Mouse (Mus musculus): ENCODE data around the gene Grifin. TPM values are rescaled to one million over a fixed set of nuclear protein-coding genes. Genes with fewer than 3 reads are reported as not detected.

Grifin gene
- polyA plus RNA-seq, 1 experiment from 2014 or later: not detected

DNA sequence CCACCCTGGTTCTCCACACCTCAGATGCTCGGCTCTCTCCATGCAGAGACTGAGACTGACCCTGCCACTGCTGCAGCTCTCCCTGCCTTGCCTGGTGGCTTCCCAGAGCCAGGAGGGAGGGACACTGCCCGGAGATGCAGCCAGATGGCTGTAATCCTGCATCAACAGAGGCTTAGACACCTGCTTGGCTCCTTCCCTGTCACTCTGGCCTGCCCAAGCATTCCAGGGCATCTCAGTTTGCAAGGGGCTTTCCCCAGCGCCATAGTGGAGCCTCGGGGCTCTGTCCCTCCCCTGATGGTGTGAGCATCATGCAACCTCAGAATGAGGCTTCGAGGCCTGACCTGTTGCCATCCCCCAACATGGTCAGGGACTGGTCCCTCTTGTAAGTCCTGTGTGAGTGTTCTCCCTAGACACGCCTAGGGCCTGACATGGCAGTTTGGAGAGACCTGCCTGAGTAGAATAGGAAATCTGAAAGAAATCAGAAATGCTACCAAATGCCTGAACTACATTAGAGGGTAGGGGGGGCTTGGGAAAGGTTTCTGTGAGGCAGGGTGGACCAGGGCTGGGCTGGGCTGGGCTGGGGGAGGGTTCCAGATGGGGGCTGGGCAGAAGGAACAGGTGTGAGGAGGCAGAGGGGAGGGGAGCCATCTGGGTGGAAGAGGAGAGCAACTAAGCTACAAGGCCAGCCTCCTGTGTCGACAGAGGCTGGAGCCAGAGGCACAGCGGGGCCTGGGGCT, 18.3 kb upstream of the Grifin start:
- Histone ChIP-seq H3K27ac (peak overlapping the region; percentile 62), H3K4me2 (replicated peaks) (peak overlapping the region; percentile 28; the same call in 1 of the 2 replicates), H3K27me3 (replicated peaks) (no peaks in the 10 kb centered on the region), H3K36me3 (no peaks in the 10 kb centered on the region), H3K9ac (0 out of 2 replicates have a peak overlapping the region, but pooled peaks have one; percentile 26), H3K4me1 (peaks cover 60% of the 10 kb centered on the region), H3K9me3 (no peaks in the 10 kb centered on the region), H3K4me3 (no peak overlapping the region)
- peak; percentile 42 for ATAC-seq (ENCODE audit: low FRiP score, low read depth)
- WGBS: 21% methylated on average over 8 of the region's 8 CpGs

DNA sequence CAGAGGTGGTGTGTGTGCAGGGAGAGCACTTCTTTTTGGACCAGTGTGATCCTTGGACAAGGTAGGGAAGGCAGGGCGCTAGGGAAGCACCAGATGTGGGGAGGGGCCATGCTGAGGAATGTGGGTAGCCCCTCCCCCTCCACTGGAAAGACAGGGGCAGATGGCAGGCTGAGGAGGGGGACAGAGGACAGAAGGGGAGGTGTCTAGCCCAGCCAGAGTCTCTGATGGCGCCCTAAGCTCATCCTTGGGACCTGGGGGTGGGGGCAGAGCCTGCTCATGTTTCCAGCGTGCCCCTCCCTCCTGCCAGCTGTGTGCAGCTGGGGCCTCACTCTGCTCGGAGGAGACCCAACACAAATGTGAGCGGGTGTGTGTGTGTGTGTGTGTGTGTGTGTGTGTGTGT, 16.7 kb upstream of the Grifin start:
- no peak overlapping the region for H3K4me3 ChIP-seq
- WGBS: 6% methylated on average over 5 of the region's 5 CpGs
- no peak overlapping the region for H3K27ac ChIP-seq
- H3K4me1 ChIP-seq: peaks cover 60% of the 10 kb centered on the region
- no peak overlapping the region for H3K9ac ChIP-seq
- no peaks in the 10 kb centered on the region for H3K36me3 ChIP-seq
- no peaks in the 10 kb centered on the region for H3K9me3 ChIP-seq
- H3K27me3 ChIP-seq (replicated peaks): no peaks in the 10 kb centered on the region
- peak overlapping the region; percentile 22 for H3K4me2 ChIP-seq (replicated peaks)
- no peak for ATAC-seq (ENCODE audit: low FRiP score, low read depth)

GRCm38 (mm10) chr5:140579771-140580170, 14.9 kb upstream of the Grifin start:
- H3K4me3 ChIP-seq: no peak overlapping the region
- H3K4me1 ChIP-seq: peaks cover 59% of the 10 kb centered on the region
- peak overlapping the region; percentile 28; the same call in 1 of the 2 replicates for H3K4me2 ChIP-seq (replicated peaks)
- no peaks in the 10 kb centered on the region for H3K9me3 ChIP-seq
- 0 out of 2 replicates have a peak overlapping the region, but pooled peaks have one; percentile 21 for H3K9ac ChIP-seq
- WGBS: 5% methylated on average over 6 of the region's 6 CpGs
- peak; percentile 66 for ATAC-seq (ENCODE audit: low FRiP score, low read depth)
- no peaks in the 10 kb centered on the region for H3K36me3 ChIP-seq
- H3K27me3 ChIP-seq (replicated peaks): no peaks in the 10 kb centered on the region
- 0 out of 2 replicates have a peak overlapping the region, but pooled peaks have one; percentile 16 for H3K27ac ChIP-seq

DNA sequence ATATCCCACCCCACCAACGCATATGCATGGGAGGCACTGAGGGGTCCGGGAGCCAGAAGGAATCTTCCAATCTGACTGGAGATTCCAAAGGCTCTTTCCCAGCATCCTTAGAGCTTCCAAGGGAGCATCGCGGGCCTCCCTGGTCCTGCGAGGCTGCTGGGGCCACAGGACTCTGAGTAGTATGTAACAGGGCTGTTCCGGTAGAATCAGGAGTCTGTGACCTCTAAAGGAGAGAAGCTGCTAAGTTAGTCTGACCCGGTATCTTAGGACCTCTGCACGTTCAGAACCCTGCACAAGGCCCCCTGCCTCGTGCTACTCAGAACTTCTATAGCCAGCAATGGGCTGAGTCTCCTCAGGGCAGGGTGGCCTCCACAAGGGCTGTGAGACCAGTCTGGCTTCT, 14.3 kb upstream of the Grifin start:
- H3K27ac ChIP-seq: peak overlapping the region; percentile 16; the same call in 1 of the 2 replicates
- 0 out of 2 replicates have a peak overlapping the region, but pooled peaks have one; percentile 21 for H3K9ac ChIP-seq
- H3K4me2 ChIP-seq (replicated peaks): peak overlapping the region; percentile 28; the same call in 1 of the 2 replicates
- H3K9me3 ChIP-seq: no peaks in the 10 kb centered on the region
- H3K27me3 ChIP-seq (replicated peaks): no peaks in the 10 kb centered on the region
- WGBS: 24% methylated on average over 9 of the region's 9 CpGs
- no peaks in the 10 kb centered on the region for H3K36me3 ChIP-seq
- peak; percentile 2; the same call in 1 of the 2 replicates for ATAC-seq (ENCODE audit: low FRiP score, low read depth)
- H3K4me1 ChIP-seq: peaks cover 54% of the 10 kb centered on the region
- H3K4me3 ChIP-seq: no peak overlapping the region

- Histone ChIP-seq H3K27me3 (replicated peaks) (no peaks in the 10 kb centered on the region), H3K9me3 (no peaks in the 10 kb centered on the region), H3K4me1 (peaks cover 22% of the 10 kb centered on the region), H3K36me3 (no peaks in the 10 kb centered on the region), H3K4me3 (no peak overlapping the region), H3K27ac (no peak overlapping the region), H3K4me2 (replicated peaks) (no peak overlapping the region), H3K9ac (no peak overlapping the region)
- WGBS: 70% methylated on average over 5 of the region's 5 CpGs
- ATAC-seq (ENCODE audit: low FRiP score, low read depth): no peak
These were observed 10.6 kb upstream of the Grifin start for GRCm38 (mm10) chr5:140575381-140575866.

GRCm38 (mm10) chr5:140572611-140573010, 7.7 kb upstream of the Grifin start:
- ATAC-seq (ENCODE audit: low FRiP score, low read depth): no peak
- no peak overlapping the region for H3K4me2 ChIP-seq (replicated peaks)
- no peaks in the 10 kb centered on the region for H3K9me3 ChIP-seq
- H3K4me1 ChIP-seq: peaks cover 8% of the 10 kb centered on the region; the same call in 1 of the 2 replicates
- no peaks in the 10 kb centered on the region for H3K36me3 ChIP-seq
- WGBS: 78% methylated on average over 6 of the region's 6 CpGs
- no peak overlapping the region for H3K27ac ChIP-seq
- H3K9ac ChIP-seq: no peak overlapping the region
- H3K27me3 ChIP-seq (replicated peaks): no peaks in the 10 kb centered on the region
- no peak overlapping the region for H3K4me3 ChIP-seq

DNA sequence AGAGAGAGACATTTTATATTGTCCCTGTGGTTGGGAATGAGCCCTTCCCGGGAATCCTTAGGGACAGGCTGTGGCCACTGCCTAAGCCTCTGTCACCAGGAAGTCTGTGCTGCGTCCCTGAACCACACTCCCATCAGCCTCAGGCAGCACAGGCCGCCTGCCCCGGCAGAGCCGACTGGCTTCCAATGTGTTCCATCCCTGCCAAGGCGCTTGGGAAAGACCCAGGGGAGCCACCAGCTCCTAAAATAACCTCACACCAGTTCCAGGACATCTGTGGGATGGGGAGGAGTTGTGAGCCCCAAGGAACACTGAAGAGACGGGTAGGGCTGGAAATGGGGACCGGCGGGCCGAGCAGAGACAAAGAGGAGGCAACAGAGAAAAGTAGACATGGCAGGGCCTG, 6.8 kb upstream of the Grifin start:
- Histone ChIP-seq H3K27me3 (replicated peaks) (no peaks in the 10 kb centered on the region), H3K36me3 (no peaks in the 10 kb centered on the region), H3K4me2 (replicated peaks) (no peak overlapping the region), H3K9ac (no peak overlapping the region), H3K27ac (no peak overlapping the region), H3K4me3 (no peak overlapping the region), H3K9me3 (no peaks in the 10 kb centered on the region), H3K4me1 (peaks cover 8% of the 10 kb centered on the region; the same call in 1 of the 2 replicates)
- 57% methylated on average over 10 of the region's 10 CpGs for WGBS
- no peak for ATAC-seq (ENCODE audit: low FRiP score, low read depth)

DNA sequence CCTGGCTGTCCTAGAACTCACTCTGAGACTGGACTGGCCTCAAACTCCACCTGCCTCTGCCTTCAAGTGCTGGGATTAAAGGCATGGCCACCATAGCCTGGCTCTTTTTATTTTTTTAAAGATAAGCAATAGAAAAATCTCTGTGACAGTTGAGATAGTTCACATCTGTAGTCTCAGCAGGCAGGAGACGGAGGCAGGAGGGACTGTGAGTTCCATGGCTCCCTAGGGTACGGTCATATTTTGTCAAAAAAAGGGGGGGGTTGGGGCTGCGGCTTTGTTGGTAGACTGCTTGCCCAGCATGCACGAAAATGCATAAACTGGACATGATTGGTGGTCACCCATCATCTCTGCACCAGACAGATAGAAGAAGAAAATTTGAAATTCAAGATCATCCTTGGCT, 6.3 kb upstream of the Grifin start:
- Histone ChIP-seq H3K9ac (no peak overlapping the region), H3K27ac (no peak overlapping the region), H3K9me3 (no peaks in the 10 kb centered on the region), H3K4me2 (replicated peaks) (no peak overlapping the region), H3K27me3 (replicated peaks) (no peaks in the 10 kb centered on the region), H3K4me3 (no peak overlapping the region), H3K36me3 (no peaks in the 10 kb centered on the region), H3K4me1 (peaks cover 8% of the 10 kb centered on the region; the same call in 1 of the 2 replicates)
- ATAC-seq (ENCODE audit: low FRiP score, low read depth): no peak
- 55% methylated on average over 4 of the region's 4 CpGs for WGBS

DNA sequence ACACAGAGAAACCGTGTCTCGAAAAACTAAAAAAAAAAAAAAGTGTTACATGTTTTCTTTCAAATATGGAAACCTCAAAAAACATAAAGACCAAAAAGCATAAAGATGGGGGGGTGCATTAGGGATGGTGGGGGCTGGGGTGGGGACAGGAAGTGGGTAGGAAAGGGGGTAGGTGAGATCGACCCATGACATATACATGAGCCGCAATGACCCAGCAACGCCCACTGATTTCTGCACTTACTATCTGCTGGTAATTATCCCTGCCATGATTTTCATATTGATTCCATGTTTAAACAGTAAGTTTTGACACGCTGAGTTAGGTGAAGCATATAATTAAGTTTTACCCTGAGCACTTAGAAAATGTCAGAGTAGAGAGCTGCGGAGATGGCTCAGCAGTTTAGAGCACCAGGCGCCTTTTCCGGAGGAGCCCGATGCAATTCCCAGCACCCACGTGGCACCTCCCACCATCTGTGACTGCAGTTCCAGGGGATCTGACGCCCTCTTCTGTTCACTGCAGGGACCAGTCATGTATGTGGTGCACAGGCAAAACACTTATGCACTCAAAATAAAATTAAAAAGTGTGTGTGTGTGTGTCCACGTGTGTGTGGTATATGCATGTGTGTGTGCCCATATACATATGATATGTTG, 5.5 kb upstream of the Grifin start:
- Histone ChIP-seq H3K27ac (no peak overlapping the region), H3K4me2 (replicated peaks) (no peak overlapping the region), H3K9ac (no peak overlapping the region), H3K4me3 (no peak overlapping the region), H3K27me3 (replicated peaks) (no peaks in the 10 kb centered on the region), H3K36me3 (no peaks in the 10 kb centered on the region), H3K4me1 (peaks cover 15% of the 10 kb centered on the region), H3K9me3 (no peaks in the 10 kb centered on the region)
- no peak for ATAC-seq (ENCODE audit: low FRiP score, low read depth)
- WGBS: 89% methylated on average over 13 of the region's 13 CpGs

DNA sequence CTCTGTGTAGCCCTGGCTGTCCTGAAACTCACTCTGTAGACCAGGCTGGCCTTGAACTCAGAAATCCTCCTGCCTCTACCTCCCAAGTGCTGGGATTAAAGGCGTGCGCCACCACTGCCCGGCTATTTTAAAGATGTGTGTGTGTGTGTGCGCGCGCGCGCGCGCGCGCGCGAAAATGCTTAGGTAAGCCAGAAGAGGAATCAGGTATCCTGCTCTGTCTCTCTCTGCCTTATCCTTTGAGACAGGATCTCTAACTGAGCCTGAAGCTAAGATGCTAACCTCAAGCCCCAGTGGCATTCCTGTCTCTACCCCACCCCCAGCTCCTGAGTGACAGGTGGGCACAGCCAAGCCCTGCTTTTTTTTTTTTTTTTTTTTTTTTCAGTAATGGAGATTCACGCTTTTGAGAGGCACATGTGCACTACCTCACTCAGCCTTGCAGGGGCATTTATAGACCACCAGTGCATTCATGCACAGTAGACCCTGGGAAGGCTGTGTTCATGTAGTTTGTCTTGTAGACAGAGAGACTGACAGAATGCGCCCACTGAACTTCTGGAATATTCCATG, 4.2 kb upstream of the Grifin start:
- no peaks in the 10 kb centered on the region for H3K9me3 ChIP-seq
- no peaks in the 10 kb centered on the region for H3K27me3 ChIP-seq (replicated peaks)
- no peak overlapping the region for H3K4me3 ChIP-seq
- 85% methylated on average over 16 of the region's 16 CpGs for WGBS
- no peak overlapping the region for H3K9ac ChIP-seq
- no peaks in the 10 kb centered on the region for H3K36me3 ChIP-seq
- H3K4me2 ChIP-seq (replicated peaks): no peak overlapping the region
- no peak overlapping the region for H3K27ac ChIP-seq
- peaks cover 22% of the 10 kb centered on the region for H3K4me1 ChIP-seq
- ATAC-seq (ENCODE audit: low FRiP score, low read depth): no peak

DNA sequence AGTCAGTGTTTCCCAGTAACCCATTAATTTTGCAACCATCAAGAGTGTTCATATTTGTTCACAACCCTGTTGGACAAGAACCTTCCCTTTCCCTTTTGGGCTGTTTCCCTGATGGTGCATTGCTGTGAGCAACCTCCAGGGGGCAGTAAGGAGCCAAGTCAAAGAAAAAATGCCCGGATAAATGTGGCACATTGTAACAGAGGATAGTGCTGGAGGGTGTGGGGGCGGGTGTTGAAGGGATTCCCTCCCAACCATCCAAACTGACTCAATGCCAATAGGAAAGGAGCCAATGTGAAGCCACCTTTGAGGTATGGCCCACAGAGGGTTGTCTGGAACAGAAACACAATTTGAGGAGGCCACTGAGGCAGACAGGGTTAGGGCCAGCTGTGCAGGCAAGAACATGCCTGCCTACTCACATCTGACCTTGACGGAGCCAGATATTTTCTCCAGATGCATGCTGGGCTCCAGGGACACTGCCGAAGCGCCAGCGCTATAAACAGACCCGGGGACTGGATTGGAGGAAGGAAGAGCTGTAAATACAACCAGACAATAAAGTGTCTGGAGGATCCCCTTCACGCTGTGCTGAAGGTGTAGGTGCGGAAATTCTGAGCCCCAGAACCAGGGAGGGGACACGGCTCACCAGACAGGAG, 3.6 kb upstream of the Grifin start:
- no peaks in the 10 kb centered on the region for H3K36me3 ChIP-seq
- H3K9me3 ChIP-seq: no peaks in the 10 kb centered on the region
- H3K4me1 ChIP-seq: peaks cover 22% of the 10 kb centered on the region
- H3K27me3 ChIP-seq (replicated peaks): no peaks in the 10 kb centered on the region
- peak overlapping the region; percentile 26; the same call in 1 of the 2 replicates for H3K27ac ChIP-seq
- H3K9ac ChIP-seq: no peak overlapping the region
- H3K4me3 ChIP-seq: no peak overlapping the region
- WGBS: 26% methylated on average over 10 of the region's 10 CpGs
- H3K4me2 ChIP-seq (replicated peaks): peak overlapping the region; percentile 31; the same call in 1 of the 2 replicates
- peak; percentile 26; the same call in 1 of the 2 replicates for ATAC-seq (ENCODE audit: low FRiP score, low read depth)

DNA sequence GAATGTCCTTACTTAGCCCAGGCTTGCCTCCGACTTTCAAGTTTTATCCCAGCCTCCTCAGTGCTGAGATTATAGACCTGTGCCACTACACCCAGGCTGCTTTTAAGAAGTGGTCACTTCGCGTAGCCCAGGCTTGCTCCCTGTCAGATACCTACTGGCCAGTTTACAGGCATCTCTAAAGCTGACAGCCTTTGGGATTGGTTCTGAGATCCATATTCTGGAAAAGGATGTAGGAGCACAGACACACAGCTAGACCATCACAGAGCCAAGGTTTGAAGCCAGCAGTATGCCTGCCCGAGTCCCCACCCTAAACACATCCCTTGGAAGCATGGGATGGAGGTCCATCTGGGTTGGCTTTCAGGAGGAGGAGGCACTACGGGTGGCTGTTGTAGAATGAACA, 2.9 kb upstream of the Grifin start:
- Histone ChIP-seq H3K9me3 (no peaks in the 10 kb centered on the region), H3K9ac (no peak overlapping the region), H3K27ac (no peak overlapping the region), H3K36me3 (no peaks in the 10 kb centered on the region), H3K4me3 (no peak overlapping the region), H3K27me3 (replicated peaks) (no peaks in the 10 kb centered on the region), H3K4me2 (replicated peaks) (no peak overlapping the region), H3K4me1 (peaks cover 22% of the 10 kb centered on the region)
- ATAC-seq (ENCODE audit: low FRiP score, low read depth): no peak
- WGBS: 91% methylated on average over 5 of the region's 5 CpGs
